Mouse (Mus musculus): ENCODE data around the gene Coro7.

GRCm38 (mm10) chr16:4576873-4577272 is 102.7 kb downstream of the Coro7 start:
- TF ChIP-seq CTCF (IDR thresholded peaks at IDR 0.05; ENCODE audit: control insufficient read depth, insufficient read depth, insufficient read length) (no peak), MAX (IDR thresholded peaks at IDR 0.05) (no peak)
